Mouse (Mus musculus) CH12F3 (cell line): ENCODE measurements around the gene Tep1.

Experiments used
- in situ Hi-C: fragments of 300-500 bp; cut with MboI; formaldehyde crosslinking; loops from 2 replicates; pipeline ENCODE4 v1.14.3; 2020; ENCODE audit warnings: low sequenced_read_pairs

The Tep1 gene

DNA sequence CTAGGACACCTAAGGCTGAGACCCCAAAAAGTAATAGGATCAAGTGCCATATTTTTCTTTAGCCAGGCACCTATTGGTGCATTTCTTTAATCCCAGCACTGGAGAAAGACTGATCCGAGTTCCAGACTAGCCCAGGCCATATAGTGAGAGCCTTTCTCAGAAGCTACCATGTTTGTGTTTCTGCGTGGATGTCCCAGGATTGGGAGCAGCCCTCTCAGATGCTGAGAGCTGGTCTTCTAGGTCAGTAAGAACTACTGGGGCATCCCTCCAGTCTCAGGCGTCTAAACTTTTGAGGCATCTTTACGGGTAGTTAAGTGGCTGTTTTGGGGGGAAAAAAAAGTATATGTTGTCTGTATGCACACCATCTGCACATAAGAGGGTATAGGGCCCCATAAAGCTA, 74.4 kb downstream of the Tep1 start:
- in situ Hi-C loops, result no loop called here

DNA sequence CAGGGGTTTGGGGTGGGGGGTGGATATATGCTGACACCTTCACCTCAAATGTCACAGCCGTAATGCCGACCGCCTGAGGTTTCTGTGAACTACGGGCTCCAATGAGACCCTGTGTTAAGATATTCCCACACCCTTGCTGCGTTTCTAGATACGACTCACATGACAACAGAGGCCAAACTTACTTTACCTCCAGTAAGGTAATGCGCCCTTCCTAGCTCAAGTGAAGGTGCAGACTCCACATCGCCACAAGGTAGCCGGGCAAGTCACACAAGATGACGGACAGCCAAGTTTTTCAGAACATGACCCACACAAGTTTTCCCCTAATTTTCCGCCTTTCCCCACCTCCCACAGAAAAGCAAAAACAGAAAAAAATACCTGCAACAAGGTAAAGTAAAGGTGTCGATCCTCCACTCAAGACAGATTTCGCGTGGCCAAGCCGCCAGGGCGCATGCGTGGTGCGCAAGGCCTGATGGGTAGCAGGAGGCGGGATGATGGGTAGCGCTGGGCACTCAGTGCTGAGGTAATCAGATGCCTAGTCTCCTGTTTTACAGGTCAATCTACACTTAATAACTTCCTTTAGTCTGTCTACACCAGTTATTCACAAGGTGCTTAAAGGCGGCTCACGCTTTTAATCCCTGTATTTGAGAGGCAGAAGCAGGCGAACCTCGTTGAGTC, 75.0 kb downstream of the Tep1 start:
- in situ Hi-C loops, result no loop called here

DNA sequence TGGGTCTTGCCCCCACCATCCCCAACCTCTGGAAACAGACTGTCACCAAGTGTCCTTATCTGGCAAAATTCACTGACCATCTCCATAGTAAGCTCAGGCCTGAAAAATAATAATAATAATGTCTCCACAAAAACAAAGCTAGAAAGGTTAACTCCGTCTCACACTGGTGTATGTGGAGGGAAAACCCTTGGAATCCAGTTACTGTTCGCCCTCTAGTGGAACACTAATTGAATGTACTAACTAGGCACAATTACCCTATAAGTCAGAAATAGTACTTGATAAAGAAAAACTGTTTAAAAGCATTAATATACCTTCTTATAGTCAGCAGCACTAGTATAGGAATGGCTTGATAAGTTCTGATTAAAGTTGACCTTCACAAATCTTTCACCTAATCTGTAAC, 82.2 kb downstream of the Tep1 start:
- in situ Hi-C loops, result no loop called here

DNA sequence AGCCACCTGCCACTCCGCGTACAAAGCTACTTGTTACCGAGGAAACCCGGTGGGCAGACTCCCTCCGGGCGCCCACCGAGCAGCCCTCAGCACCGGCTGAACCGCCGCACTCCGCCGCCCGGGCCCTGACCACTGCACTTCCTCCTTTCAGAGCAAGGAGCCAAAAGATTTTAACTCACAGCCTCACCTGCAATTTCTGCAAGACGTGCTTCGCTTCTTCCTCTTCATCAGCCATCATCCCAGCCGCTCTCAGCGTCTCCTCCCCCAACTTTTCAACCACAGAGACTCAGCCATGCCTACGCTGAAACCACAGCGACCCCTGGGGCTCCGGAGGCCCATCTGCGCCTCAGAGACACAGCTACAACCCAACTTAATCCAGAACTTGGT, 85.1 kb downstream of the Tep1 start, which contains the start of gene Ttc5:
Gene Ttc5 (minus strand): TSS at position 269 of the 387 bp plus-strand sequence.
- in situ Hi-C loops, result no loop called here

DNA sequence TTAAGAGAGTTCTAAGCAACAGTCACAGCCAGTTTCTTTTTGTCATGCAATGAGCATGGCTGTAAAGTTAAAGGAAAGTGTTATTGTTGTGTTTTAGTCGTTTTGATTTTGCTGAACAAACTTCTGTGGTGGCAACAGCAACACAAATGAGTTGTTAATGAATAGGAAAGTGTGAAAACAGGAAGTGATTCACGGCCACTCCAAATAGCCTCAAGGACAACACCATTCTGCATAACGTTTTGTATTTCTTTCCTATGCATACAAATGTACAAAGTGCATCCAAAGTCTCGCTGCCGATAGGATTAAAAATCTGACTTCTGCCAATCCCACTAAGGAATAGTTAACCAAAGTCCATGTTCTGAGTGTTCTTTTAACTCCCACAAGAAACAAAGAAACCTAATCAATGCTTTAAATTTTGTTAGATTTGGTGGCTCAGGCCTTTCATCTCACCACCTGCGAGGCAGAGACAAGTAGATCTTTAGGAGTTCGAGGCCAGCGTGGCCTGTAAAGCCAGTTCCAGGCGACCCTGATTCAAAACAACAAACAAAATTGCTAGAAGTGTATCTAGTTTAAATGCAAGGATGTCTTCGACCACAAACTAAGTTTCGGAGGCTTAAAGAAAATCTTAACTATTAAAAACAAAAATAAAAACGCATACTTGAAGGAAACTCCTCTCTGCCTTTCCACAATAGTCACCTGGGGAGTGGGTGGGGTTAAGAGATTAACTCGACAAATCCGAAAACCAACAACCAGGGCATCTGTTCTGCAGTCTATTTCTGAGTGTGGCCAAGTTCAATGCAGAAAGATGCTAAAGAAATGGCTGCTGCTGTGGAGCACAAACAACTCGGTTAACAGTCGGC, 85.7 kb downstream of the Tep1 start:
- in situ Hi-C loops, result no loop called here

DNA sequence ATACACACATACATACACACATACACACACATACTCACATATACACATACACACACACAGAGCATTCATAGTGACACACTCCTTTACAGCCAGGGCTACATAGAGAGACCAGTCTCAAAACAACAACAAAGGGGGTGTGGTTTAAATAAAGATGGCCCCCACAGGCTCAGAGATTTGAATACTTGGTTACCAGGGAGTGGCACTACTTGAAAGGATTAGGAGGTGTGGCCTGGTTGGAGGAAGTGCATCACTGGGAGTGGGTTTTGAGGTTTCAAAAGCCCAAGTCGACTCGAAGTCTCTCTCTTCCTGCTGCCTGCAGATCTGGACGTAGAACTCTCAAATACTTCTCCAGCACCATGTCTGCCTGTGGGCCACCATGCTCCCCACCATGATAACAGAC, 88.2 kb downstream of the Tep1 start:
- in situ Hi-C loops, result no loop called here
